Mouse (Mus musculus): ENCODE results near the gene Polr1e. TPM values are rescaled to one million over a fixed set of nuclear protein-coding genes. Genes with fewer than 3 reads are reported as not detected.
"Not testable (repeated sequence)": the region's sequence is repeated elsewhere in the genome, so short reads cannot be mapped to it uniquely, and the experiment has no call there.

Gene Polr1e
- polyA plus RNA-seq, 1 experiment from 2014 or later = 35.1 TPM

- H3K4me1 ChIP-seq (replicated peaks; ENCODE audit: control insufficient read depth, insufficient read depth, low read length); H3K27ac ChIP-seq (ENCODE audit: low read length); H3K9me3 ChIP-seq (ENCODE audit: control insufficient read depth, low read length); H3K9ac ChIP-seq (replicated peaks; ENCODE audit: low read depth, low read length); H3K4me3 ChIP-seq (replicated peaks; ENCODE audit: low read length); H3K27me3 ChIP-seq (replicated peaks; ENCODE audit: control insufficient read depth, insufficient read depth, low read length); H3K4me2 ChIP-seq (ENCODE audit: low read length); ATAC-seq: not testable (repeated sequence)
- 92% methylated on average over 7 of the region's 7 CpGs for WGBS
- peaks cover 12% of the 10 kb centered on the region for H3K36me3 ChIP-seq (ENCODE audit: control insufficient read depth, insufficient read depth)
Measured at GRCm38 (mm10) chr4:45039546-45039945, 21.2 kb downstream of the Polr1e start.

DNA sequence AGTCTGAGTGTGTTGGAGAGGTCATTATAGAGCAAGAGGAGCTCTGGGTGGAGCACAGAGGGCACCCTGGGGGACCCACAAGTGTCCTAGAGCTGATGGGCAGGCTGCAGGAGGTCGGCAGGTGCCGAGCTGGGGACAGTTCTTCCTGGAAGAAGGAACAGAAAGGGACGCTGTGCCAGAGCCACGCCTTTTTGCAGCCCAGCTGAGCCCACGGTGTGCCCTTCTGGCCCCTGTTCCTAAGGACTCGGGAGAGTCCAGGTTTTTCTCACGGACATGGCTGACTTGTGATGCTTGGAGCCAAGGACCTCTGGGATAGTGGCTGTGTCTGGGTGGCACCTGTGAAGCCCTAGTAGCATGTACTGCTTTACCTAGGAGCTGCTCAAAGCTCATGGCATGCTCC is 22.4 kb downstream of the Polr1e start:
- Histone ChIP-seq H3K27me3 (replicated peaks; ENCODE audit: control insufficient read depth, insufficient read depth, low read length) (no peaks in the 10 kb centered on the region), H3K9ac (replicated peaks; ENCODE audit: low read depth, low read length) (no peak overlapping the region), H3K36me3 (ENCODE audit: control insufficient read depth, insufficient read depth) (peaks cover 12% of the 10 kb centered on the region), H3K4me3 (replicated peaks; ENCODE audit: low read length) (no peak overlapping the region), H3K9me3 (ENCODE audit: control insufficient read depth, low read length) (no peaks in the 10 kb centered on the region), H3K4me1 (replicated peaks; ENCODE audit: control insufficient read depth, insufficient read depth, low read length) (no peaks in the 10 kb centered on the region), H3K27ac (ENCODE audit: low read length) (no peak overlapping the region), H3K4me2 (ENCODE audit: low read length) (no peak overlapping the region)
- 86% methylated on average over 7 of the region's 7 CpGs for WGBS
- ATAC-seq = no peak

- no peak for ATAC-seq
- Histone ChIP-seq H3K4me2 (ENCODE audit: low read length) (no peak overlapping the region), H3K9ac (replicated peaks; ENCODE audit: low read depth, low read length) (no peak overlapping the region), H3K4me1 (replicated peaks; ENCODE audit: control insufficient read depth, insufficient read depth, low read length) (peaks cover 6% of the 10 kb centered on the region; the same call in 1 of the 2 replicates), H3K4me3 (replicated peaks; ENCODE audit: low read length) (no peak overlapping the region), H3K27me3 (replicated peaks; ENCODE audit: control insufficient read depth, insufficient read depth, low read length) (no peaks in the 10 kb centered on the region), H3K36me3 (ENCODE audit: control insufficient read depth, insufficient read depth) (peaks cover 7% of the 10 kb centered on the region), H3K27ac (ENCODE audit: low read length) (no peak overlapping the region), H3K9me3 (ENCODE audit: control insufficient read depth, low read length) (no peaks in the 10 kb centered on the region)
- 92% methylated on average over 5 of the region's 5 CpGs for WGBS
Measured at GRCm38 (mm10) chr4:45046679-45047078, 28.3 kb downstream of the Polr1e start.

GRCm38 (mm10) chr4:45047286-45047887 is 29.0 kb downstream of the Polr1e start:
- H3K4me3 ChIP-seq (replicated peaks; ENCODE audit: low read length) = no peak overlapping the region
- H3K9ac ChIP-seq (replicated peaks; ENCODE audit: low read depth, low read length) = no peak overlapping the region
- no peak for ATAC-seq
- H3K4me1 ChIP-seq (replicated peaks; ENCODE audit: control insufficient read depth, insufficient read depth, low read length) = peaks cover 6% of the 10 kb centered on the region; the same call in 1 of the 2 replicates
- no peaks in the 10 kb centered on the region for H3K9me3 ChIP-seq (ENCODE audit: control insufficient read depth, low read length)
- peaks cover 7% of the 10 kb centered on the region for H3K36me3 ChIP-seq (ENCODE audit: control insufficient read depth, insufficient read depth)
- WGBS = 76% methylated on average over 9 of the region's 9 CpGs
- no peak overlapping the region for H3K4me2 ChIP-seq (ENCODE audit: low read length)
- H3K27me3 ChIP-seq (replicated peaks; ENCODE audit: control insufficient read depth, insufficient read depth, low read length) = no peaks in the 10 kb centered on the region
- H3K27ac ChIP-seq (ENCODE audit: low read length) = 0 out of 2 replicates have a peak overlapping the region, but pooled peaks have one; percentile 36

DNA sequence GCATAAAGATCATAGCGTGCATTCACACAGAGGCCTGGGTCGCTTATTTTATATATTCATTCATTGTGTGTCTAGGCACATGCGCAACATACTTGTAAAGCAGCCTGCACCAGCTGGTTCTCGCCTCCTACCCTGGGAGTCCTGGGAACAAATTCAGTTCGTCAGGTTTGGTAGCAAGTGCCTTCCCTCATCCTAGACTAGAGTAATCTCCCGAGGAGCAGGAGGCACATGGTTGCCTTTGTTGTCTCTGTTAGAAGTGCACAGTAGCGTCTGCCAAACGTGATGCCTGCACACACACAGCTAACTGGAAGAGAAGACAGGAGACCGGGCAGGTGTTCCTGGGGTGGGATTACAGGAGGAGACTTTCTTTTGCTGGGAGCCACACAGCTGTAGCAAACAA is 29.6 kb downstream of the Polr1e start:
- Histone ChIP-seq H3K4me1 (replicated peaks; ENCODE audit: control insufficient read depth, insufficient read depth, low read length) (peaks cover 6% of the 10 kb centered on the region; the same call in 1 of the 2 replicates), H3K4me3 (replicated peaks; ENCODE audit: low read length) (no peak overlapping the region), H3K27ac (ENCODE audit: low read length) (peak overlapping the region; percentile 36), H3K9me3 (ENCODE audit: control insufficient read depth, low read length) (no peaks in the 10 kb centered on the region), H3K9ac (replicated peaks; ENCODE audit: low read depth, low read length) (no peak overlapping the region), H3K4me2 (ENCODE audit: low read length) (no peak overlapping the region), H3K36me3 (ENCODE audit: control insufficient read depth, insufficient read depth) (peaks cover 7% of the 10 kb centered on the region), H3K27me3 (replicated peaks; ENCODE audit: control insufficient read depth, insufficient read depth, low read length) (no peaks in the 10 kb centered on the region)
- ATAC-seq = no peak
- WGBS = 61% methylated on average over 9 of the region's 9 CpGs

GRCm38 (mm10) chr4:45054862-45055261 is 36.5 kb downstream of the Polr1e start:
- no peak overlapping the region for H3K4me2 ChIP-seq (ENCODE audit: low read length)
- no peaks in the 10 kb centered on the region for H3K27me3 ChIP-seq (replicated peaks; ENCODE audit: control insufficient read depth, insufficient read depth, low read length)
- 59% methylated on average over 3 of the region's 3 CpGs for WGBS
- H3K36me3 ChIP-seq (ENCODE audit: control insufficient read depth, insufficient read depth) = peaks cover 19% of the 10 kb centered on the region
- no peaks in the 10 kb centered on the region for H3K4me1 ChIP-seq (replicated peaks; ENCODE audit: control insufficient read depth, insufficient read depth, low read length)
- no peaks in the 10 kb centered on the region for H3K9me3 ChIP-seq (ENCODE audit: control insufficient read depth, low read length)
- H3K27ac ChIP-seq (ENCODE audit: low read length) = no peak overlapping the region
- H3K9ac ChIP-seq (replicated peaks; ENCODE audit: low read depth, low read length) = no peak overlapping the region
- ATAC-seq = peak; percentile 62; the same call in 1 of the 2 replicates
- no peak overlapping the region for H3K4me3 ChIP-seq (replicated peaks; ENCODE audit: low read length)

DNA sequence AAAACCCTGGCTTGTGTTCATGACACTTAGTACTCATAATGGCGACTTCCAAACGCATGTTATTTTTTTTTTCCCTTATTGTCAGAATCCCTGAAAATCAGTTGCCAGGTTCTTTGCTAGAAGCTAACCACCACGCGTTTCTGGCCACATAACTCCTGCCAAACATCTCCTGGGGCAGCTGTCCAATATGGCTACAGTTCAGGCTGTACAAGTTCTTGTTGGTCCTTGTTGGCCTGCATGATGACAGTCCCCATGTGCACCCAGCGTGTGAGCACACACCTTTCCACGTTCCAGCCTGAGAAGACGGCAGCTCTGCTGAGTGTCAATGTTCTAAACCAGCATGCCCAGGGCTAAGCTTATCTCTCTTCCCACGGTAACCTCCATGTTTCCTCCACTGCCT is 37.1 kb downstream of the Polr1e start:
- peaks cover 25% of the 10 kb centered on the region for H3K36me3 ChIP-seq (ENCODE audit: control insufficient read depth, insufficient read depth)
- no peak overlapping the region for H3K4me3 ChIP-seq (replicated peaks; ENCODE audit: low read length)
- H3K27ac ChIP-seq (ENCODE audit: low read length) = no peak overlapping the region
- no peaks in the 10 kb centered on the region for H3K9me3 ChIP-seq (ENCODE audit: control insufficient read depth, low read length)
- no peak for ATAC-seq
- no peaks in the 10 kb centered on the region for H3K4me1 ChIP-seq (replicated peaks; ENCODE audit: control insufficient read depth, insufficient read depth, low read length)
- 81% methylated on average over 8 of the region's 8 CpGs for WGBS
- H3K27me3 ChIP-seq (replicated peaks; ENCODE audit: control insufficient read depth, insufficient read depth, low read length) = no peaks in the 10 kb centered on the region
- no peak overlapping the region for H3K9ac ChIP-seq (replicated peaks; ENCODE audit: low read depth, low read length)
- H3K4me2 ChIP-seq (ENCODE audit: low read length) = no peak overlapping the region

- H3K27ac ChIP-seq (ENCODE audit: low read length); H3K9ac ChIP-seq (replicated peaks; ENCODE audit: low read depth, low read length); ATAC-seq; H3K27me3 ChIP-seq (replicated peaks; ENCODE audit: control insufficient read depth, insufficient read depth, low read length); H3K9me3 ChIP-seq (ENCODE audit: control insufficient read depth, low read length); H3K4me3 ChIP-seq (replicated peaks; ENCODE audit: low read length); H3K4me2 ChIP-seq (ENCODE audit: low read length); H3K4me1 ChIP-seq (replicated peaks; ENCODE audit: control insufficient read depth, insufficient read depth, low read length): not testable (repeated sequence)
- WGBS = 86% methylated on average over 1 of the region's 1 CpGs
- peaks cover 12% of the 10 kb centered on the region for H3K36me3 ChIP-seq (ENCODE audit: control insufficient read depth, insufficient read depth)
Measured at GRCm38 (mm10) chr4:45063836-45064235, 45.5 kb downstream of the Polr1e start.

DNA sequence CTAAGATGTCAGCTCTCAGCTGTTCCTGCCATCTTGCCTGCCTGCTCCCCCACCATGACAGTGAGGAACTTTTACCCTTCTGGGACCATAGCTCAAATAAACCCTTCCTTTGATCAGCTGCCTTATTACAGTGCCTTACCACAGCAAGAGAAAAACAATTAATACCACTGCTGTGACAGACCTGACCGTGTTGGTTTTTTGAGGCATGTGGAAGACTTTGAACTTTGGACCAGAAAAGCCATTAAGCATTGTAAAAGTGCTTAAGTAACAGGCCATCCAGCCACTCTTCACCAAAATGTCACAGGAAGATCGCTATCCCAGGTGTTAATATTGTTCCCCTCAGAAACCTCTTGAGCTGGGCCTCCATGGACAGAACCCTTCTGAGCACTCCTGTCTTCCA is 46.2 kb downstream of the Polr1e start:
- Histone ChIP-seq H3K27me3 (replicated peaks; ENCODE audit: control insufficient read depth, insufficient read depth, low read length) (no peaks in the 10 kb centered on the region), H3K27ac (ENCODE audit: low read length) (no peak overlapping the region), H3K4me2 (ENCODE audit: low read length) (no peak overlapping the region), H3K4me3 (replicated peaks; ENCODE audit: low read length) (no peak overlapping the region), H3K4me1 (replicated peaks; ENCODE audit: control insufficient read depth, insufficient read depth, low read length) (peaks cover 7% of the 10 kb centered on the region; the same call in 1 of the 2 replicates), H3K36me3 (ENCODE audit: control insufficient read depth, insufficient read depth) (peaks cover 11% of the 10 kb centered on the region), H3K9me3 (ENCODE audit: control insufficient read depth, low read length) (no peaks in the 10 kb centered on the region), H3K9ac (replicated peaks; ENCODE audit: low read depth, low read length) (no peak overlapping the region)
- WGBS = 88% methylated on average over 2 of the region's 2 CpGs
- ATAC-seq = no peak

Data from forebrain, embryonic 16.5 days (tissue).